Mouse (Mus musculus) intestine, postnatal 0 days (tissue): ENCODE results near the gene Zwint. TPM values are rescaled to one million over a fixed set of nuclear protein-coding genes. Genes with fewer than 3 reads are reported as not detected.

Experiments
- ATAC-seq: fragments of 200-750 bp; cut with Nextera tagmentation; 2 replicates; pipeline ENCODE4 v1.8.0; 2017; ENCODE audit warnings: mild to moderate bottlenecking, moderate TSS enrichment, moderate library complexity
- H3K27ac ChIP-seq: fragments of 300-500 bp; sonication (generic); 2 replicates; pipeline ENCODE4 v1.5.1; 2014; ENCODE audit warnings: mild to moderate bottlenecking, low read depth, low read length, moderate library complexity
- H3K27me3 ChIP-seq: fragments of 300-500 bp; sonication (generic); replicated peaks from 2 replicates; pipeline ENCODE4 v1.6.1; 2014; ENCODE audit warnings: low read length, mixed read lengths; ENCODE audit not compliant: control insufficient read depth, insufficient read depth
- H3K36me3 ChIP-seq: fragments of 300-500 bp; sonication (generic); 2 replicates; pipeline ENCODE4 v1.6.1; 2014; ENCODE audit warnings: mild to moderate bottlenecking, moderate library complexity; ENCODE audit not compliant: control insufficient read depth, insufficient read depth
- H3K4me1 ChIP-seq: fragments of 300-500 bp; sonication (generic); replicated peaks from 2 replicates; pipeline ENCODE4 v1.6.1; 2014; ENCODE audit warnings: antibody characterized with exemption, low read length, mixed read lengths; ENCODE audit not compliant: control insufficient read depth, insufficient read depth
- H3K4me2 ChIP-seq: fragments of 300-500 bp; sonication (generic); replicated peaks from 2 replicates; pipeline ENCODE4 v1.6.1; 2014; ENCODE audit warnings: low read depth, mild to moderate bottlenecking, moderate library complexity
- H3K4me3 ChIP-seq: fragments of 300-500 bp; sonication (generic); 2 replicates; pipeline ENCODE4 v1.5.1; 2014; ENCODE audit warnings: low read depth, low read length
- H3K9ac ChIP-seq: fragments of 300-500 bp; sonication (generic); 2 replicates; pipeline ENCODE4 v1.6.1; 2014; ENCODE audit warnings: mild to moderate bottlenecking, low read depth, low read length
- H3K9me3 ChIP-seq: fragments of 300-500 bp; sonication (generic); 2 replicates; pipeline ENCODE4 v1.6.1; 2016; ENCODE audit warnings: mixed run types; ENCODE audit not compliant: control insufficient read depth
- CTCF ChIP-seq: sonication (generic); IDR thresholded peaks from 2 replicates; pipeline ENCODE4 v1.5.1; 2016; ENCODE audit warnings: low read depth, mild to moderate bottlenecking, control low read depth, antibody characterized with exemption, moderate library complexity
- WGBS: fragments of 180-500 bp; shearing (Covaris S2); extraction: QIAGEN DNeasy Blood & Tissue Kit; methylation state at CpG from one replicate; pipeline ENCODE4 v1.1.7; 2014; 5-methylcytosine and 5-hydroxymethylcytosine counted together
- polyA plus RNA-seq: library from polyadenylated mRNA; unstranded; fragments of >200 nt; fragmentation: Nextera tagmentation; extraction: Ambion mirVana; gene quantifications from 2 replicates; pipeline ENCODE4 v1.2.1, GENCODE M21; 2015

The Zwint gene
- polyA plus RNA-seq, 1 experiment from 2014 or later: 104 TPM

- no peak overlapping the region for H3K9ac ChIP-seq
- H3K4me1 ChIP-seq: no peaks in the 10 kb centered on the region
- no peaks in the 10 kb centered on the region for H3K9me3 ChIP-seq
- H3K36me3 ChIP-seq: no peaks in the 10 kb centered on the region
- H3K4me2 ChIP-seq: no peak overlapping the region
- peaks cover 45% of the 10 kb centered on the region for H3K27me3 ChIP-seq
- 69% methylated on average over 6 of the region's 6 CpGs for WGBS
- no peak for ATAC-seq
- H3K4me3 ChIP-seq: no peak overlapping the region
- TF ChIP-seq CTCF: no peak
- H3K27ac ChIP-seq: no peak overlapping the region
These were observed 3.8 kb upstream of the Zwint start for GRCm38 (mm10) chr10:72650867-72651266.

- H3K27me3 ChIP-seq: peaks cover 22% of the 10 kb centered on the region
- H3K36me3 ChIP-seq: peaks cover 19% of the 10 kb centered on the region
- H3K4me1 ChIP-seq: no peaks in the 10 kb centered on the region
- WGBS: 69% methylated on average over 2 of the region's 2 CpGs
- no peak for TF ChIP-seq CTCF
- no peak overlapping the region for H3K27ac ChIP-seq
- H3K9me3 ChIP-seq: no peaks in the 10 kb centered on the region
- no peak overlapping the region for H3K4me3 ChIP-seq
- ATAC-seq: no peak
- H3K9ac ChIP-seq: no peak overlapping the region
- no peak overlapping the region for H3K4me2 ChIP-seq
These were observed 848 bp upstream of the Zwint start for GRCm38 (mm10) chr10:72653797-72654196.

- WGBS: under 1% methylated on average over 15 of the region's 15 CpGs
- peak; percentile 68 for ATAC-seq
- Histone ChIP-seq H3K9me3 (no peaks in the 10 kb centered on the region), H3K36me3 (peaks cover 24% of the 10 kb centered on the region), H3K4me2 (peak overlapping the region; percentile 78), H3K9ac (peak overlapping the region; percentile 70), H3K4me3 (peak overlapping the region; percentile 83), H3K27me3 (peaks cover 15% of the 10 kb centered on the region), H3K4me1 (no peaks in the 10 kb centered on the region), H3K27ac (peak overlapping the region; percentile 88)
- TF ChIP-seq CTCF: no peak
These were observed 418 bp downstream of the Zwint start for GRCm38 (mm10) chr10:72655017-72655509.

GRCm38 (mm10) chr10:72659198-72659597, 4.6 kb downstream of the Zwint start:
- Histone ChIP-seq H3K4me3 (no peak overlapping the region), H3K27ac (no peak overlapping the region), H3K9me3 (no peaks in the 10 kb centered on the region), H3K4me2 (no peak overlapping the region), H3K9ac (no peak overlapping the region), H3K36me3 (peaks cover 33% of the 10 kb centered on the region), H3K4me1 (no peaks in the 10 kb centered on the region), H3K27me3 (no peaks in the 10 kb centered on the region)
- no peak for ATAC-seq
- no peak for TF ChIP-seq CTCF
- WGBS: 98% methylated on average over 5 of the region's 5 CpGs

- no peak overlapping the region for H3K9ac ChIP-seq
- no peaks in the 10 kb centered on the region for H3K4me1 ChIP-seq
- no peaks in the 10 kb centered on the region for H3K27me3 ChIP-seq
- no peak overlapping the region for H3K4me3 ChIP-seq
- peaks cover 33% of the 10 kb centered on the region for H3K36me3 ChIP-seq
- H3K9me3 ChIP-seq: no peaks in the 10 kb centered on the region
- no peak for ATAC-seq
- no peak for TF ChIP-seq CTCF
- no peak overlapping the region for H3K4me2 ChIP-seq
- WGBS: 94% methylated on average over 1 of the region's 1 CpGs
- no peak overlapping the region for H3K27ac ChIP-seq
These were observed 5.7 kb downstream of the Zwint start for GRCm38 (mm10) chr10:72660350-72660749.

GRCm38 (mm10) chr10:72667856-72668255, 13.2 kb downstream of the Zwint start:
- 93% methylated on average over 5 of the region's 5 CpGs for WGBS
- TF ChIP-seq CTCF: no peak
- ATAC-seq: no peak

GRCm38 (mm10) chr10:72669086-72669485, 14.4 kb downstream of the Zwint start:
- Histone ChIP-seq H3K4me2 (no peak overlapping the region), H3K27me3 (no peaks in the 10 kb centered on the region), H3K9ac (no peak overlapping the region), H3K4me1 (no peaks in the 10 kb centered on the region), H3K4me3 (no peak overlapping the region), H3K27ac (no peak overlapping the region), H3K36me3 (peaks cover 11% of the 10 kb centered on the region; the same call in 1 of the 2 replicates), H3K9me3 (no peaks in the 10 kb centered on the region)
- no peak for TF ChIP-seq CTCF
- WGBS: 49% methylated on average over 1 of the region's 1 CpGs
- ATAC-seq: no peak

More at GRCm38 (mm10) chr10:72667856-72668255, 13.2 kb downstream of the Zwint start:
- Histone ChIP-seq H3K27ac (no peak overlapping the region), H3K4me3 (no peak overlapping the region), H3K4me1 (no peaks in the 10 kb centered on the region), H3K9me3 (no peaks in the 10 kb centered on the region), H3K4me2 (no peak overlapping the region), H3K36me3 (peaks cover 9% of the 10 kb centered on the region; the same call in 1 of the 2 replicates), H3K27me3 (no peaks in the 10 kb centered on the region), H3K9ac (no peak overlapping the region)
